Mouse (Mus musculus) C2C12 (cell line): ENCODE measurements around the gene Olfr304.
"Not testable (repeated sequence)": the region's sequence is repeated elsewhere in the genome, so short reads cannot be mapped to it uniquely, and the experiment has no call there.

Experiments used
- CEBPB ChIP-seq: IDR thresholded peaks from one replicate; pipeline ENCODE4 v1.6.1; 2011; ENCODE audit warnings: low read depth, mild to moderate bottlenecking, control low read depth, moderate library complexity
- CTCF ChIP-seq: IDR thresholded peaks from one replicate; pipeline ENCODE4 v1.5.1; 2011; ENCODE audit not compliant: control insufficient read depth, insufficient read depth, insufficient read length
- FOSL1 ChIP-seq: IDR thresholded peaks from one replicate; pipeline ENCODE4 v1.8.0; 2011; ENCODE audit warnings: mild to moderate bottlenecking, low read length; ENCODE audit not compliant: poor library complexity, insufficient read depth, severe bottlenecking
- MAX ChIP-seq: IDR thresholded peaks from one replicate; pipeline ENCODE4 v1.6.1; 2011; ENCODE audit warnings: mild to moderate bottlenecking, control low read depth
- MYOG ChIP-seq: IDR thresholded peaks from one replicate; pipeline ENCODE4 v1.6.1; 2011; ENCODE audit not compliant: control insufficient read depth, insufficient read length; ENCODE audit errors: extremely low read depth
- USF1 ChIP-seq: IDR thresholded peaks from one replicate; pipeline ENCODE4 v1.6.1; 2011; ENCODE audit warnings: low read depth, mild to moderate bottlenecking, control low read depth, moderate library complexity

DNA sequence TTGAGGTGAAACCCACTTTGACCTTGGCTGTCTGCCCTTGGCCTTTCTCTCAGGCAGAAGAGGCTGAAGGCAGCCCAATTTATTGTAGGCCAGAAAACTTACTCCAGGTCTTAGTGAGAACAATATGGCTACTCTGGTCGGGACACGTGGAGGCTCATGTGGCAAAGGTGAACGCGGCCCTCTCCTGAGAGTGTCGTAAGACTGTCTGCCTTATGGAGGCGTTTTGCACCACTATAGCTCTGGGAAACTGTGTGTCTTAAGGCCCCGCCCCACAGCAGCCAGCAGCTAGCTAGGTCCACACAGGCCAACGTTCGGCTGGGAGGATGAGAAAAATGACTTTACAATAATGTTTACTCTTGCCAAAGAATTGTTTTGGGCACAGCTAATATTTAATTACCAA is 40.2 kb downstream of the Olfr304 start:
- not testable (repeated sequence) for TF ChIP-seq USF1, CTCF, CEBPB, FOSL1, MYOG, MAX
